In genomic region chr7:81478261-81478660, GRCm38 (mm10) we compare ENCODE assay signal across 24 mouse cellular contexts. TPM values are rescaled to one million over a fixed set of nuclear protein-coding genes. Genes with fewer than 3 reads are reported as not detected.
DNase-seq lines count a peak whose midpoint lies in the region; ATAC-seq and TF ChIP-seq lines count a peak whose summit lies in the region.
"Not testable (repeated sequence)": the region's sequence is repeated elsewhere in the genome, so short reads cannot be mapped to it uniquely, and the experiment has no call there.
"Had no signal": no experiment of that assay in that cellular context is flagged by ENCODE, and none has a peak within 500 bp of the region (broad histone marks: within the 10 kb centered on the region; RNA-seq: fewer than 3 reads in every experiment).

No protein-coding gene starts in this region.

- peaks cover 39% of the 10 kb centered on the region for H3K27me3 ChIP-seq in CH12.LX (replicated peaks)
- H3K27me3 ChIP-seq in forebrain, embryonic 16.5 days (replicated peaks; ENCODE audit: control insufficient read depth, insufficient read depth, low read length); hindbrain, postnatal 0 days (ENCODE audit: insufficient read depth, low read length): not testable (repeated sequence)

- H3K36me3 ChIP-seq in CH12.LX (replicated peaks in 1 of 2; ENCODE audit: control insufficient read depth in 1 of 2, insufficient read depth in 1 of 2, low read length in 1 of 2); forebrain, embryonic 16.5 days (ENCODE audit: control insufficient read depth, insufficient read depth); hindbrain, postnatal 0 days (ENCODE audit: insufficient read depth, low read length): not testable (repeated sequence)

- TF ChIP-seq EP300 in CH12.LX (IDR thresholded peaks at IDR 0.05; ENCODE audit: low read length), result not testable (repeated sequence)

- not testable (repeated sequence) for H3K4me2 ChIP-seq in CH12.LX (ENCODE audit: insufficient read depth, low read depth, poor library complexity, severe bottlenecking); forebrain, embryonic 16.5 days (ENCODE audit: low read length); hindbrain, postnatal 0 days (ENCODE audit: low read depth, low read length)

- in situ Hi-C loops in CH12.LX (cut with MboI; ENCODE audit: low pct_ligation_motif_present, low pct_unique_long_range_greater_than_20kb, low sequenced_read_pairs), result not testable (repeated sequence)

- TF ChIP-seq CTCF in CH12.LX (conservative IDR thresholded peaks at IDR 0.05 in 1 of 2, IDR thresholded peaks at IDR 0.05 in 1 of 2; ENCODE audit: low read depth in 2 of 2, low read length in 2 of 2), result peak in 1 of 2 experiments; percentile 23; a peak in 2 of 4 replicates
- peak; percentile 12; the same call in 1 of the 2 replicates for TF ChIP-seq CTCF in cortical plate, adult 2 months (IDR thresholded peaks at IDR 0.05; ENCODE audit: extremely low read depth, insufficient read depth, low read length)
- peak; percentile 24 for TF ChIP-seq CTCF in hindbrain, postnatal 0 days (IDR thresholded peaks at IDR 0.05; ENCODE audit: low read depth)
- peak; percentile 56 for TF ChIP-seq CTCF in layer of hippocampus, adult 2 months (conservative IDR thresholded peaks at IDR 0.05)

- peak; percentile 40; the same call in 1 of the 2 replicates for ATAC-seq in forebrain, embryonic 16.5 days
- ATAC-seq in hindbrain, postnatal 0 days, result peak; percentile 65

- not testable (repeated sequence) for H3K9me3 ChIP-seq in CH12.LX (replicated peaks; ENCODE audit: low read length); forebrain, embryonic 16.5 days (ENCODE audit: control insufficient read depth, low read length); hindbrain, postnatal 0 days (ENCODE audit: low read length)

- H3K4me1 ChIP-seq in CH12.LX (ENCODE audit: control insufficient read depth in 1 of 2, insufficient read depth in 2 of 2); cortical plate, adult 2 months (ENCODE audit: control insufficient read depth, insufficient read depth, low read length); forebrain, embryonic 16.5 days (replicated peaks; ENCODE audit: control insufficient read depth, insufficient read depth, low read length); hindbrain, postnatal 0 days (ENCODE audit: insufficient read depth, low read length): not testable (repeated sequence)

- peak; percentile 5 for TF ChIP-seq RAD21 in CH12.LX (IDR thresholded peaks at IDR 0.05; ENCODE audit: low read depth, low read length)

- not testable (repeated sequence) for H3K27ac ChIP-seq in CH12.LX (ENCODE audit: insufficient read depth, low read depth); cortical plate, adult 2 months (ENCODE audit: insufficient read depth, low read length); forebrain, embryonic 16.5 days (ENCODE audit: low read length); hindbrain, postnatal 0 days; layer of hippocampus, adult 2 months

- not testable (repeated sequence) for TF ChIP-seq POLR2A in CH12.LX (IDR thresholded peaks at IDR 0.05; ENCODE audit: low read depth, low read length); cortical plate, adult 2 months (IDR thresholded peaks at IDR 0.05; ENCODE audit: extremely low read depth, insufficient read depth, low read length)

- not testable (repeated sequence) for DNase-seq in CH12.LX (ENCODE audit: extremely low read depth); layer of hippocampus, adult 2 months (ENCODE audit: low spot score in 2 of 2)
- DNase-seq in ZHBTc4 (ENCODE audit: low read depth, low spot score), result peak; percentile 50
- peak; percentile 35 for DNase-seq in gastrocnemius, postnatal 25 days
- DNase-seq in hindbrain, postnatal 0 days (ENCODE audit: low spot score), result peak; percentile 28
- peak; percentile 45 for DNase-seq in retina, postnatal 1 day

- H3K79me2 ChIP-seq in CH12.LX (replicated peaks; ENCODE audit: control insufficient read depth, extremely low read depth, insufficient read depth, poor library complexity, severe bottlenecking), result not testable (repeated sequence)

- H3K4me3 ChIP-seq in CH12.LX (replicated peaks in 1 of 3; ENCODE audit: low read depth in 2 of 3, low read length in 2 of 3, poor library complexity in 1 of 3); cortical plate, adult 2 months (ENCODE audit: insufficient read depth, low read length); forebrain, embryonic 16.5 days (replicated peaks; ENCODE audit: low read length); hindbrain, postnatal 0 days (ENCODE audit: low read length); layer of hippocampus, adult 2 months: not testable (repeated sequence)

- H3K9ac ChIP-seq in CH12.LX (ENCODE audit: insufficient read depth, low read depth); forebrain, embryonic 16.5 days (replicated peaks; ENCODE audit: low read depth, low read length); hindbrain, postnatal 0 days (replicated peaks; ENCODE audit: low read length): not testable (repeated sequence)

- dilution Hi-C loops in CH12.LX (cut with MboI; ENCODE audit: extremely low pct_ligation_motif_present, extremely low pct_unique_long_range_greater_than_20kb, low sequenced_read_pairs), result not testable (repeated sequence)

RNA-seq across cellular contexts. Expression of gene Ap3b2, which starts 15.5 kb away (rescaled TPM):
- not detected in 2 replicates for total RNA-seq in CH12.LX (2012; rRNA removed)
- total RNA-seq in CH12.LX (2014; rRNA removed), result not detected in 2 replicates
- not detected in 2 replicates for polyA plus RNA-seq in CH12.LX (2012; ENCODE audit: insufficient read length, low read depth)
- polyA plus RNA-seq in cortical plate, adult 2 months (2012; rRNA removed), result 154 and 172 TPM in 2 replicates
- polyA plus RNA-seq in forebrain, embryonic 16.5 days (2015; fragmentation: Nextera tagmentation; extraction: Ambion mirVana), result 133 and 142 TPM in 2 replicates
- under 1 TPM; 0.38 to 0.51 TPM for total RNA-seq in gastrocnemius, postnatal 25 days (2021)
- 208 and 231 TPM in 2 replicates for total RNA-seq in hindbrain, postnatal 0 days (2014; rRNA removed)
- 102 and 103 TPM in 2 replicates for polyA plus RNA-seq in hindbrain, postnatal 0 days (2015; fragmentation: Nextera tagmentation; extraction: Ambion mirVana)
- 100 to 1,000 TPM; 162 to 180 TPM for total RNA-seq in layer of hippocampus, adult 2 months (2021)
- total RNA-seq: heart, postnatal 14 days; hematopoietic stem cell, adult 5-6 weeks; MEL had no signal
- polyA plus RNA-seq: inflammation-experienced regulatory T-cells, adult 6 months had no signal

RNA-seq across cellular contexts. Expression of gene BC048679, which starts 19.8 kb away (rescaled TPM):
- total RNA-seq in CH12.LX (2012; rRNA removed) (not detected in 2 replicates), CH12.LX (2014; rRNA removed) (not detected in 2 replicates)
- polyA plus RNA-seq in CH12.LX (2012; ENCODE audit: insufficient read length, low read depth), result not detected in 2 replicates
- polyA plus RNA-seq in cortical plate, adult 2 months (2012; rRNA removed), result not detected in 2 replicates
- not detected in 2 replicates for polyA plus RNA-seq in forebrain, embryonic 16.5 days (2015; fragmentation: Nextera tagmentation; extraction: Ambion mirVana)
- total RNA-seq in gastrocnemius, postnatal 25 days (2021), result 1 to 10 TPM in 1 of 2 experiments, under 1 TPM in 1; 0.46 to 1.1 TPM
- total RNA-seq in hindbrain, postnatal 0 days (2014; rRNA removed), result not detected in 2 replicates
- not detected in 2 replicates for polyA plus RNA-seq in hindbrain, postnatal 0 days (2015; fragmentation: Nextera tagmentation; extraction: Ambion mirVana)
- not detected for total RNA-seq in layer of hippocampus, adult 2 months (2021)
- total RNA-seq: adrenal gland, adult 8-10 months; adrenal gland, postnatal 36 days; gastrocnemius, postnatal 4 days; heart, adult 2 months; heart, postnatal 14 days; hematopoietic stem cell, adult 5-6 weeks; MEL had no signal
- polyA plus RNA-seq: brain, embryonic 14.5 days; embryonic facial prominence, embryonic 13.5 days; forebrain, embryonic 14.5 days; heart, adult 2 months; heart, embryonic 11.5 days; heart, embryonic 15.5 days; hindbrain, embryonic 13.5 days; inflammation-experienced regulatory T-cells, adult 6 months; kidney, embryonic 14.5 days; Patski had no signal

RNA-seq across cellular contexts. Expression of gene Cpeb1, which starts 23.0 kb away (rescaled TPM):
- total RNA-seq in CH12.LX (2012; rRNA removed) (not detected in 2 replicates), CH12.LX (2014; rRNA removed) (not detected in 2 replicates)
- 0.12 and 0.26 TPM in 2 replicates for polyA plus RNA-seq in CH12.LX (2012; ENCODE audit: insufficient read length, low read depth)
- polyA plus RNA-seq in cortical plate, adult 2 months (2012; rRNA removed), result 128 and 152 TPM in 2 replicates
- polyA plus RNA-seq in forebrain, embryonic 16.5 days (2015; fragmentation: Nextera tagmentation; extraction: Ambion mirVana), result 2.1 and 2.9 TPM in 2 replicates
- 10 to 100 TPM; 14.4 to 17.2 TPM for total RNA-seq in gastrocnemius, postnatal 25 days (2021)
- 8.7 and 16.3 TPM in 2 replicates for total RNA-seq in hindbrain, postnatal 0 days (2014; rRNA removed)
- 7.7 and 10.3 TPM in 2 replicates for polyA plus RNA-seq in hindbrain, postnatal 0 days (2015; fragmentation: Nextera tagmentation; extraction: Ambion mirVana)
- 100 to 1,000 TPM; 117 to 123 TPM for total RNA-seq in layer of hippocampus, adult 2 months (2021)
- total RNA-seq: hematopoietic stem cell, adult 5-6 weeks; MEL had no signal

Comparison
In these comparisons a context has a peak if more than half of its experiments do, and no peak if none do; other contexts are left out.
1. RNA of gene Ap3b2, which starts 15.5 kb away (total RNA-seq): 208 to 231 TPM in hindbrain, postnatal 0 days and 162 to 180 TPM in layer of hippocampus, adult 2 months; 0.38 to 0.51 TPM in gastrocnemius, postnatal 25 days and not detected in CH12.LX; every median in the first group is over 100 times any median in the second.